Mouse (Mus musculus): ENCODE measurements at regions not wholly inside any gene's neighbourhood (a gene's known extent, or its start where the extent isn't known, plus 50 kb on each side); places are given as distances from the start of the nearest gene placed in this dataset.

DNA sequence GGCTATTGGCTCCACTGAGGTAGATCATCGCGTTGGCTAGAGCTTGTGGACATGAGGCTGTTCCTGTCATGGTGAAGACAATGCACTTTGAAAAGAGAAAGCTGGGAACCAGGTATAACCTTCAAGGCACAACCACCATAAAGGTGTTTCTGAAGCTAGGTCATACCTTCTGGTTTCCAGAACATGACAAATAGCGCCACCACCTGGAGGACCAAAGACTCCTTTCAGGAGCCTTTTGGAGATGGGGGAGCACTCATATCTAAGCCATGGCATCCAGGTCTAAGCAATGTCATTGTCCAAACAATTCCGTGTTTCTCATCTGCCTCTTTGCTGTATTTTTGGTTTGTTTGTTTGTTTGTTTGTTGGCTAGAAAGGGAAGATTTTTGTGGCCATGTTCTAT is 113.7 kb upstream of the Lsm14a start:
- 72% methylated on average over 4 of the region's 4 CpGs for WGBS
- no peak overlapping the region for H3K4me3 ChIP-seq (ENCODE audit: insufficient read depth, low read depth, low read length)
- H3K4me1 ChIP-seq (ENCODE audit: control insufficient read depth, insufficient read depth, low read length) = no peaks in the 10 kb centered on the region
- no peaks in the 10 kb centered on the region for H3K36me3 ChIP-seq (ENCODE audit: control insufficient read depth, insufficient read depth, low read length)
- no peaks in the 10 kb centered on the region for H3K27me3 ChIP-seq (replicated peaks; ENCODE audit: control insufficient read depth, insufficient read depth, low read length)
- H3K27ac ChIP-seq (ENCODE audit: insufficient read depth, low read depth, low read length) = no peak overlapping the region
- DNase-seq = peak; percentile 10
- TF ChIP-seq POLR2A (IDR thresholded peaks at IDR 0.05; ENCODE audit: low read depth, low read length) (no peak), CTCF (conservative IDR thresholded peaks at IDR 0.05; ENCODE audit: insufficient read depth, insufficient read length, low read depth, low read length) (peak; percentile 28; the same call in 1 of the 2 replicates)

- TF ChIP-seq POLR2A (IDR thresholded peaks at IDR 0.05; ENCODE audit: low read depth, low read length) (no peak), CTCF (conservative IDR thresholded peaks at IDR 0.05; ENCODE audit: insufficient read depth, insufficient read length, low read depth, low read length) (no peak)
- H3K4me1 ChIP-seq (ENCODE audit: control insufficient read depth, insufficient read depth, low read length) = no peaks in the 10 kb centered on the region
- 58% methylated on average over 10 of the region's 10 CpGs for WGBS
- H3K27ac ChIP-seq (ENCODE audit: insufficient read depth, low read depth, low read length) = no peak overlapping the region
- DNase-seq = no peak
- no peaks in the 10 kb centered on the region for H3K27me3 ChIP-seq (replicated peaks; ENCODE audit: control insufficient read depth, insufficient read depth, low read length)
- H3K4me3 ChIP-seq (ENCODE audit: insufficient read depth, low read depth, low read length) = no peak overlapping the region
- H3K36me3 ChIP-seq (ENCODE audit: control insufficient read depth, insufficient read depth, low read length) = no peaks in the 10 kb centered on the region
Observed at GRCm38 (mm10) chr7:34493892-34494291, 100.8 kb upstream of the Lsm14a start.

DNA sequence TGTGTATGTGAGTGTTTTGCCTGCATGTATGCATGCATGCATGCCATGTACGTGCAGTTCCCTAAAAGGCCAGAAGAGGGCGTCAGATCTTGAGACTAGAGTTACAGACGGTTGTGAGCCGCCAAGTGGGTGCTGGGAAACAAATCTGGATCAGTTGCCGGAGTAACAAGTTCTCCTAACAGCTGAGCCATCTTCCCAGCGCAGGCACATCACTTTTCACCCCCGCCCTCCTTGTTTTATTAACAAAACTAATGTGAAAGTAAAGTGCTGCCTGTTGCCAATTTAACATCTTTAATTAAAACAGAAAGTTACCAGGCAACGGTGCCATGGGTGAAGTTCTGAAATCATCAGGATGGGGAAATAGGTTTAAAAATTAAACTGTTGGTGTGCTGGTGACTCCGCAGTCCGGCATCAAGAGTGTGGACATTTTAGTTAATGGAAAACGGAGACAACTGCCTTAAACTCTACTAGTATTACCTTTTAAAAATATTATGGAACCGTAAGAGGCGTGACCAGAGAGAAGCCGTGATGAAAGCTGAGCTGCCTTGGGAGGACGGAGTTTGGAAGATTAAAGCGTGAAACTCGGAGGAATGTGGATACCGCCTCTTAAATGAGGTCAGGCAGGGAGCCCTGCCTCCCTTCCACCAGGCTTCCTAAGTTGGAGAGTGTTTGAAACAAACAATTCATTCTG is 91.9 kb upstream of the Lsm14a start:
- Histone ChIP-seq H3K36me3 (ENCODE audit: control insufficient read depth, insufficient read depth, low read length) (no peaks in the 10 kb centered on the region), H3K27me3 (replicated peaks; ENCODE audit: control insufficient read depth, insufficient read depth, low read length) (no peaks in the 10 kb centered on the region), H3K27ac (ENCODE audit: insufficient read depth, low read depth, low read length) (peak overlapping the region; percentile 13), H3K4me1 (ENCODE audit: control insufficient read depth, insufficient read depth, low read length) (0 out of 2 replicates have a peak, but pooled peaks cover 2% of the 10 kb centered on the region), H3K4me3 (ENCODE audit: insufficient read depth, low read depth, low read length) (peak overlapping the region; percentile 1; the same call in 1 of the 2 replicates)
- no peak for TF ChIP-seq POLR2A (IDR thresholded peaks at IDR 0.05; ENCODE audit: low read depth, low read length)
- peak; percentile 41; the same call in 1 of the 2 replicates for TF ChIP-seq CTCF (conservative IDR thresholded peaks at IDR 0.05; ENCODE audit: insufficient read depth, insufficient read length, low read depth, low read length)
- 32% methylated on average over 18 of the region's 18 CpGs for WGBS
- peak; percentile 88 for DNase-seq

DNA sequence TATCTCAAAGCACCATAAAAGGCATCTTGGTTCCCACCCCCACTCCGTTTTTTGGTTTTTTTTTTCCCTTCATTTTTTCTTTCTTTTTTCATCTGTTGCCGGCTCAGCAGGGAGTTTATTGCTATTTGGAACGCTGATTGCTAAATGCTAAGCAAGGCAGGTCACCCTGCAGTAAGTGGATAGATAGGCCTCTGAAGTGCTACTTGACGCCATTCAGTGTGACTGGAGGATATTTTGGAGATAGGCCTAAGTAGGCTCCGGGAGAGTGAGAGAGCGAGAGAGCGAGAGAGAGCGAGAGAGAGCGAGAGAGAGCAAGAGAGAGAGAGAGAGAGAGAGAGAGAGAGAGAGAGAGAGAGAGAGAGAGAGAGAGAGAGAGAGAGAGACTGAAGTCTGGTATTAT is 90.3 kb upstream of the Lsm14a start:
- peak overlapping the region; percentile 66; the same call in 1 of the 2 replicates for H3K27ac ChIP-seq (ENCODE audit: insufficient read depth, low read depth, low read length)
- DNase-seq = no peak
- 0 out of 2 replicates have a peak overlapping the region, but pooled peaks have one; percentile 21 for H3K4me3 ChIP-seq (ENCODE audit: insufficient read depth, low read depth, low read length)
- TF ChIP-seq CTCF (conservative IDR thresholded peaks at IDR 0.05; ENCODE audit: insufficient read depth, insufficient read length, low read depth, low read length) (no peak), POLR2A (IDR thresholded peaks at IDR 0.05; ENCODE audit: low read depth, low read length) (no peak)
- no peaks in the 10 kb centered on the region for H3K36me3 ChIP-seq (ENCODE audit: control insufficient read depth, insufficient read depth, low read length)
- WGBS = 76% methylated on average over 8 of the region's 9 CpGs
- 0 out of 2 replicates have a peak, but pooled peaks cover 2% of the 10 kb centered on the region for H3K4me1 ChIP-seq (ENCODE audit: control insufficient read depth, insufficient read depth, low read length)
- no peaks in the 10 kb centered on the region for H3K27me3 ChIP-seq (replicated peaks; ENCODE audit: control insufficient read depth, insufficient read depth, low read length)

GRCm38 (mm10) chr7:34480771-34481170 is 87.7 kb upstream of the Lsm14a start:
- Histone ChIP-seq H3K4me3 (ENCODE audit: insufficient read depth, low read depth, low read length) (no peak overlapping the region), H3K4me1 (ENCODE audit: control insufficient read depth, insufficient read depth, low read length) (0 out of 2 replicates have a peak, but pooled peaks cover 2% of the 10 kb centered on the region), H3K36me3 (ENCODE audit: control insufficient read depth, insufficient read depth, low read length) (no peaks in the 10 kb centered on the region), H3K27ac (ENCODE audit: insufficient read depth, low read depth, low read length) (no peak overlapping the region), H3K27me3 (replicated peaks; ENCODE audit: control insufficient read depth, insufficient read depth, low read length) (no peaks in the 10 kb centered on the region)
- TF ChIP-seq CTCF (conservative IDR thresholded peaks at IDR 0.05; ENCODE audit: insufficient read depth, insufficient read length, low read depth, low read length) (no peak), POLR2A (IDR thresholded peaks at IDR 0.05; ENCODE audit: low read depth, low read length) (no peak)
- DNase-seq = no peak
- WGBS = 81% methylated on average over 5 of the region's 5 CpGs

GRCm38 (mm10) chr7:34471003-34471402 is 77.9 kb upstream of the Lsm14a start:
- TF ChIP-seq CTCF (conservative IDR thresholded peaks at IDR 0.05; ENCODE audit: insufficient read depth, insufficient read length, low read depth, low read length) (no peak), POLR2A (IDR thresholded peaks at IDR 0.05; ENCODE audit: low read depth, low read length) (no peak)
- Histone ChIP-seq H3K36me3 (ENCODE audit: control insufficient read depth, insufficient read depth, low read length) (no peaks in the 10 kb centered on the region), H3K4me1 (ENCODE audit: control insufficient read depth, insufficient read depth, low read length) (no peaks in the 10 kb centered on the region), H3K27ac (ENCODE audit: insufficient read depth, low read depth, low read length) (no peak overlapping the region), H3K4me3 (ENCODE audit: insufficient read depth, low read depth, low read length) (no peak overlapping the region), H3K27me3 (replicated peaks; ENCODE audit: control insufficient read depth, insufficient read depth, low read length) (no peaks in the 10 kb centered on the region)
- no peak for DNase-seq
- WGBS = 63% methylated on average over 14 of the region's 14 CpGs

DNA sequence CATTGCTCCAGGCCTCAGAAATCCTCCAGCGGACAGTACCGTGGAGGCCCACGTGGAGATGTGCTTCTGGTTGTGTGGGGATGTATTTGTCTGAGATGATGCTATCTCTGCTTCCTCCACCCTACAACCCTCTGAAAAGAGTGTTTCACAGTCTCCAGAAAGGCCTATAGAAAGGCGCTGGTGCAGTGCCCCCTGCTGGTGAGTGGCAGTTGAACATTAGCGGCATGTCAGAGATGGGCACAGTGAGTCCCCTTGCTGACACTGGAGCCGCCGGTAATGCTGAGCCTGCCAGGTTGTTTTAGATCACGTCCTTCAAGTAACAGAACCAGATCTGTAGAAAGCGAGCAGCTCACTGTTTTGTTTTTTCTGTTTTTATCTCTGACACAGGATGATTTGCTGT is 69.0 kb upstream of the Lsm14a start:
- no peak overlapping the region for H3K27ac ChIP-seq (ENCODE audit: insufficient read depth, low read depth, low read length)
- peak; percentile 24 for DNase-seq
- H3K27me3 ChIP-seq (replicated peaks; ENCODE audit: control insufficient read depth, insufficient read depth, low read length) = no peaks in the 10 kb centered on the region
- WGBS = 67% methylated on average over 9 of the region's 9 CpGs
- H3K4me1 ChIP-seq (ENCODE audit: control insufficient read depth, insufficient read depth, low read length) = no peaks in the 10 kb centered on the region
- H3K36me3 ChIP-seq (ENCODE audit: control insufficient read depth, insufficient read depth, low read length) = no peaks in the 10 kb centered on the region
- TF ChIP-seq POLR2A (IDR thresholded peaks at IDR 0.05; ENCODE audit: low read depth, low read length) (no peak), CTCF (conservative IDR thresholded peaks at IDR 0.05; ENCODE audit: insufficient read depth, insufficient read length, low read depth, low read length) (peak; percentile 46)
- no peak overlapping the region for H3K4me3 ChIP-seq (ENCODE audit: insufficient read depth, low read depth, low read length)
